Mouse (Mus musculus) adrenal gland, postnatal 10 days (tissue): ENCODE data around the gene Als2cr12. TPM values are rescaled to one million over a fixed set of nuclear protein-coding genes. Genes with fewer than 3 reads are reported as not detected.
"Not testable (repeated sequence)": the region's sequence is repeated elsewhere in the genome, so short reads cannot be mapped to it uniquely, and the experiment has no call there.

Source experiments
- DNase-seq: peaks from one replicate; pipeline ENCODE4 v3.0.0; 2021; ENCODE audit warnings: mixed read lengths
- total RNA-seq, 2 experiments: library from RNA; stranded (reverse); gene quantifications; 2 replicates each; pipeline ENCODE4 v1.2.3; 2021

Als2cr12 gene
- total RNA-seq, 2 experiments from 2014 or later: 4.8 to 6.2 TPM

DNA sequence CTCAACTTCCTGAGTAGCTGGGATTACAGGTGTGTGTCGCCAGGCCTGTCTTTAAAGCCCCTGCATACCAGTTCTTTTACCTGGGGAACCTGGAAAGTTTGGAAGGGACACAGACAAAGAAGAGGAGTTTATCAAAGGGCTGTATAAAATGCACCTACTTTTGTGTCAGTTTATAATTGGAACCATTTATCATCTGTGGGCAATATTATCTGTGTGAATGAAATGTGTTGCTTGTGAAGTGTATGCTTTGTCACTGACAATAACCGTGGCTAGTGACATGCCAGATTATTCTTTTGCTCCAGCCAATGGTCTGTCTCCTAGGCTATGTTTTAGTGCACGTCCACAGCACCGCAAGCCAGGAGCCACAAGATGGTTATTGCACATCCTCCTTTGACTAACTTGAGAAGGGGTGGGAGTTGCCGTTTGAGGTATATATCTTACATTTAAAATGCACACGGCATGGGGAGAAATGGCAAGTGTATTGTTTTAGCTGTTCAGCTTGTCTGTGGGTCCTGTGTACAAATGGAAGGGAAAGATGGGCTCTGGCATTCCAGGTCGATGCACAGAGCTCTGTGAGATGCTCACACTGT is 23.7 kb upstream of the Als2cr12 start:
- no peak for DNase-seq

- DNase-seq: no peak
These were observed 21.9 kb upstream of the Als2cr12 start for GRCm38 (mm10) chr1:58717589-58718270.

DNA sequence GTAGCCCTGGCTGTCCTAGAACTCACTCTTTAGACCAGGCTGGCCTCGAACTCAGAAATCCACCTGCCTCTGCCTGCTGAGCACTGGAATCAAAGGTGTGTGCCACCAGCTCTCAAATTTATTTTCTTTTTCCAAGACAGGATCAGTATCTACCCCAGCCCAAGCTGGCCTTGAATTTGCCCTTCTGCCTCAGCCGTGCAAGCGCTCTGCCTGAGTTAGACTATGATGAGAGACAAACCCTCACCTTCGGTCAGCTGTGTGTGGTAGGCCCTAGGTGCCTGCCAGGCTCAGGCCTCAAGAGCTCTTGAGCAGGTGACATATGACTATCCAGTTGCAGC is 21.1 kb upstream of the Als2cr12 start:
- DNase-seq: no peak

DNA sequence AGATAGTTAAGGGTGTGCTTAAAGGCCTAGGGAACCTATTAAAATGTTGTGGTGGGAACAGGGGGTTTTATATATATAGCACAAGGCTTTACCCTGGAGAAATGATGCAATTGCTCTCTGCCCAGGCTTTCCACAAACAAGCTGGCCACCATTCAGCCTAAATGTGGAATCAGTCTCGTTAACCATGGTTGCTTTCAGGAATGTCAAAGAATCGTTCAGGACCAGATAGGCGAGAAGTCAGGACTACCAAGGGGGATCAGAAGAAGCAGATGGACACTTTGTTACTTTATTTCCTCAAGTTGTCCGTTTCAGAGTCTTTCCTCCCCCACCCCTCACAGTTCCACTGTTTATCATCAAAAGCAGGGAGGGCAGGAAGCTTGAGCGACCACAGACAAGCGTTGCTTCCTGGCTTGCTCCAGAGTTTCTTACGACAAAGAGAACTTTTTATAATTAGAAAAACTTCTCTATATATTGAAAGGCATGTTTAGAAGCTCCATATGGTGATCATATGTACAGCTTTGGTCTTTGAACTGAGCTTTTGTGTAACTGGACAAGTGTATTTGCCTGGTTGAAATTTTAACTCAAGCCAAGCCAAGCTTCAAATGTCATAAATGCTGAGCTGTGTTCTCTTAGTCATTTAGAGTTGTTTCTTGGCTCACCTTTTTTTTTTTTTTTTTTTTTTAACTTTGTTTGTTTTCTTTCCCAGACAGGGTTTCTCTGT is 20.5 kb upstream of the Als2cr12 start:
- DNase-seq: no peak

DNA sequence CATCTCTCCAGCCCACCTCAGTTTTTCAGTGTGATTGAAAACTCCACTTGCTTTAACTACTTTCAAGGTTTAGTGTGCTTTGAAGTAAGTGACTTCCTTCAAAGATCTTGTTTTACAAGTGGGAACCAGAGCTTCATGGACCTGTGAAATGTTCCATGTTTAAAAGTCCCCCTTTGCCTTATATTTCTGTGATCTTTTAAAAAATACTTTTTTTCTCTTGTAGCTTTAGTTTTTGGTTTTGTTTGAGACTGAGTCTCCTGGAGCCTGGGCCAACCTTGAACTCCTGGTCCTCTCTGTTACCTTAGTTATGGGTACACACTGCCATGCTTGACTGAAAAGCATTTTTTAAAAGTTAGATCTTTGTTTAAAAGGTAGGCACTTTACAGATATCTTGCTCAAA is 19.7 kb upstream of the Als2cr12 start:
- no peak for DNase-seq

- DNase-seq: no peak
These were observed 18.6 kb upstream of the Als2cr12 start for GRCm38 (mm10) chr1:58714361-58714760.

- DNase-seq: peak; percentile 90
These were observed 18.1 kb upstream of the Als2cr12 start for GRCm38 (mm10) chr1:58713893-58714231.

- DNase-seq: peak; percentile 74
These were observed 17.5 kb upstream of the Als2cr12 start for GRCm38 (mm10) chr1:58713081-58713892.

- peak; percentile 50 for DNase-seq
These were observed 16.6 kb upstream of the Als2cr12 start for GRCm38 (mm10) chr1:58712076-58713061.

DNA sequence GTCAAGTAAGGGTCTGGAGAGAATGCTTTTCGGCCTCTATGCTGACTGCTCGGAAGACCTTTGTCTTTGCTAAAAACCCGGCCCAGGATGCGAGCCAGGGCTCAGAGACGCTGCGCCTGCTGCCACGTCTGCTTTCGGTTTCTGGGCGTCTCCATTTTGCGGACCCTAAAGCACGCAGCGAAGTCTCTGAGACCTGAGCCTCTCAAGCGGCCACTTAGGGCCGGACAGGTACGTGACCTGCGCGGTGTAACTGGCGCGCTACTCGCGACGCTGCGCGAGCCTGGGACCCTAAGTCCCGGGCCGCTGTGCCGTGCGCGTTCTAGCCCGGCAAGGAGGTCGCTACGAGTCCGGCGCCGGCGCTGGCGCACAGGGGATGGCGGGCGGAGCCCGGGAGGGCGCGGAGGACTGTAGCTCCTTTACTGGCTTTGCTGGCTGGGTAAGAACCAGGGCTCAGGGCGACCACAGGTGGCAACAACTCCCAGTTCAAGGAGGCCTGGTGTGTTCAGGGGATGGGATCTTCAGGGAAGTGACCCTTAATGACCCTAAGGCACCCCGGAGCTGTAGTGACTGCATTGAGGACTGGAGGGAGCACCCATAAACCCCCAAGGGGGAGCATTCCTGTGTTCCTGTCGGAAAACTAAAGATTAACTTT is 15.7 kb upstream of the Als2cr12 start, which contains the start of gene Cflar:
Gene Cflar, plus strand, starts transcription at position 144 of the 652 bp plus-strand sequence.
- DNase-seq: peak; percentile 83

GRCm38 (mm10) chr1:58710711-58711364 is 15.0 kb upstream of the Als2cr12 start:
- DNase-seq: no peak

- not testable (repeated sequence) for DNase-seq
These were observed 14.3 kb upstream of the Als2cr12 start for GRCm38 (mm10) chr1:58710043-58710442.

DNA sequence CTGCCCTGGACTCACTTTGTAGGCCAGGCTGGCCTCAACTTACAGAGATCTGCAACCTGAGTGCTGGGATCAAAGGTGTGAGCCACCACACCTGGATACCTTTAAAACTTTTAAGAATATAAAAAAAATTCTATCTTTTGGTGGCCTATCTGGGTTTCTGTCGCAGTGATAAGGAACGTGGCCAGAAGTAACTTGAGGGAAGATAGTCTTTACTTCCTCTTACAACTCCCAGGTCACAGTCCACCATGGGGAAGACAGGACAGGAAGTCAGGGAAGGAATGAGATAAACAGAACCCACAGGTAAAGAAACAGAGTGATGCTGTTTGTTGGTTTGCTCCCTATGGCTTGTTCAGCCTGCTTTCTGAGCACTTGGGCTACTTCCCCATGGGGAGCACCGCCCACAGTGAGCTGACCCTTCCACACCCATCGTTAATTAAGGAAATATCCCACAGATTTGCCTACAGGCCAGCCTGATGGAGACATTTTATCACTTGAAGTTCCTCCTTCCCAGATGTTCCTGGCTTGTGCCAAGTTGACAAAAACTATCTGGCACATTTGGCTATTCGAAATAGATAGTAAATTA is 4.9 kb upstream of the Als2cr12 start:
- not testable (repeated sequence) for DNase-seq

DNA sequence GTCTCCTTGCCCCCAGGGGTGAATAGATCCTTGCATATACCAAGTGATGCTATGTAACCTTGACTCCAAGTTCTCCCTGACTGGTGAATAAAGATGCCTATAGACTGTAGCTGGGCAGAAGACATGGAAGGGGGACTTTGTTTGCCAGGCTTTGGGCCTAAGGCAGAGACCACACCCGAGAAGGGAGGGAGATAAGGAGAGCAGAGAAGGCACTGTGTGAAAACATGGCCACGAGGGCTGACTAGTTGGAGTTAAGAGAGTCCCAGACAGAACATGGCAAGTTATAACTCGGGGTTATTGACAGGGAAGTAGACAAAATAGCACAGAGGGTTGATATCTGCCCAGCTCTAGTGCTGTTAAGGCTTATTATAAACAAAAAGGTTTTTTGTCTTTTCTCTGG is 4.2 kb upstream of the Als2cr12 start:
- DNase-seq: no peak

DNA sequence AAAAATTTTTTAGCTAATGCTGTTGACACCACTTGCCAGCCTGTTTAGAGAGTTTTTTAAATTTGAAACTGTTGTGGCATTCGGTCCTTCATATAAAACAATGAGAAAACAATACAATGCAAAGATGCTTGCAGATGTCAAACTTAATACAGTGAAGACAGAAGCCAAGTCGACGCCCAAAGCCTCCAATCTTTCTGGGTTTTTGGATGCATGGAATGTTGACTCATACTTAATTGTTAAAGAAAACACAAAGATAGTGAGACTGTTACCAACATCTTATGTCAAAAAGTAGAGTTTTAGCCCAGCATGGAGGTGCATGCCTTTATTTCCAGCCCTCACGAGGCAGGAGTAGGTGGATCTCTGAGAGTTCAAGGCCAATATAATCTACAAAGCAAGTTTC is 3.0 kb upstream of the Als2cr12 start:
- no peak for DNase-seq

GRCm38 (mm10) chr1:58697607-58698006 is 1.8 kb upstream of the Als2cr12 start:
- DNase-seq: not testable (repeated sequence)

- DNase-seq: no peak
These were observed 2.1 kb downstream of the Als2cr12 start for GRCm38 (mm10) chr1:58693696-58694095.

DNA sequence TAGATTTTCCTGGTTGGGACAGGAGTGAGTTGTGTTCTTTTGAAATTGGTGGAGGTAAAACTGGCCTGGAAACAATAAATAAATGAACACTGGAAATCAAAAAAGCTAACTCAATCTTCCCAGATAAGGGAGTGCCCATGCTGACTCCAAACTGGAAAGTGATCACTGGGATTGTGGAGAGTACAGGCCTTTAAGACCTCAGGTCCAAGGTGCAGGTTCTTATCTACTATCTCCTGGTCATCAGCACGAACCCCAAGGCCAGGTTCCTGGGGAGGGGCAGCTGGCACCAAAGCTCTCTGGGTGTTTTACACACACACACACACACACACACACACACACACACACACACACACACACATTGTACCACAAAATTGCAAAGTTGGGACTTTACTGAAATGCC is 4.1 kb downstream of the Als2cr12 start:
- not testable (repeated sequence) for DNase-seq

DNA sequence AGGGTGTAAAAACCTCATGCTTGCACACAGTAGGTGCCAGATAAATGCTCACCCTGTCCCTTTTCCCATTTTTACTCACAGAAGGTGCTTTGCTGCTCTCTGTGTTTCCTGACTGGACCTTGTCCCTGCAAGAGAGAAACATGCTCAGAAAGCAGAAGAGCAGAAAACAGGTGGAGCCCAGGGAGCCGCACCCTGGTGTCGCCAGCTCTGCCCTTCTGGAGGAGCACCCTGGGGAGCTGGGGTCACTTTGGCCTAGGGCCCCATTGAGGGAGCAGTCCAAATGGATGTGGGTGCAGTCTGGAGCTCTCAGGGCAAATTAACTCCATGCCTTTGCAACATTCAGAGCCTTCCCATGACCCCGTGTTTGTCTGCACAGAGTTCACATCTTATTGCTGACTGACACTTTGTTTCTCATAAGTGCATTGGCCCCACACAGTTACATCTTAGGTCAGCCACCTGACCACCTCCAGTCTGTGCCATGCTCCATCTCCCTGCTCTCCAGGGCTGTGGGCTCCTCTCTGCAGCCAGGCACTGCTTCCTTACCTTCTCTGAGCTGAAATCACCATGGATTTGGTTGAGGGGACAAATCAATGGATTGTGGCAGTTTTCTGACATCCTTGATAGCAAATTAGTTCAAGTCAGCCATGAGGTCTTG is 4.8 kb downstream of the Als2cr12 start:
- DNase-seq: peak; percentile 47
